Mouse (Mus musculus): ENCODE measurements around the gene Gm16503.
"Not testable (repeated sequence)": the region's sequence is repeated elsewhere in the genome, so short reads cannot be mapped to it uniquely, and the experiment has no call there.

Gm16503 gene

GRCm38 (mm10) chr4:147539918-147540317 is at the start of gene Gm16503:
TSS of gene Gm16503 (plus strand) at chr4:147540218.
- CTCF ChIA-PET: not testable (repeated sequence)

DNA sequence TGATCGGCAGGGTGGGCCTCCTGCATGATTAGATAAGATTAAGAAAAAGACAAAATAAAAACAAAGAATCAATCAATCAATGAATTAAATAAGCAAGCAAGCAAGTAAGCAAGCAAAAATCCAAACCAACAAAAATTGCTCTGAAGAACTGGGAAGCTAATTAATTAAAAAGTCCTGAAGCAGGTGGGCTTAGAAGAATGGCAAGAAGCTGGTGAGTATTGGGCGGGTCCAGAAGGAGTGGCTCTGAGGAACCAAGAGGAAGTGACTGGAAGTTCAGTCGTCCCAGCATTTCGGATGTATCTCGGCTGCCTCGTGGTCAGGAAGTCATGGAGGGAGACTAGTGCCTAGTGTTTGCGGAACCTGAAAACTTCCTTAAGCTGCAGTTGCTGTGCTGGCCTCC is 47.9 kb upstream of the Gm16503 start, which contains the start of gene Zfp982:
Gene Zfp982, plus strand, starts transcription at position 301 of the 400 bp plus-strand sequence.
- CTCF ChIA-PET: not testable (repeated sequence)

- CTCF ChIA-PET: not testable (repeated sequence)
Observed at GRCm38 (mm10) chr4:147498772-147499613, 41.0 kb upstream of the Gm16503 start.

DNA sequence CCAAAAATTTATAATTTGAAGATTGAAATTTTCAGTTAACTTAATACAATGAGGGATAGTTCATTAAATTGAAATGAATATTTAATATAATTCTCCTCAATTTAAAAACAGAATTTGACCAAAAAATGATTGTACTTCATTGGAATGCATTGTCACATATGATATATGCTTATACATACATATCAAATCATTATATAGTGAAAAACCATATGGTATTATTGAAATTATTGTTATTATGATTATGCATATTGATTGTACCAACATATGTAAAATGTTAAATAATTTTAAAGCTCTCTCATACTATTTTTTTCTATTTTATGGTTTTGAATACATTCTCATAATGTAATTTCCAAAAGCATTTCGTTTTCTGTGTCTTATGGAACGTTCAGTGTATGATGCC is 30.8 kb upstream of the Gm16503 start:
- CTCF ChIA-PET: no interaction called here

DNA sequence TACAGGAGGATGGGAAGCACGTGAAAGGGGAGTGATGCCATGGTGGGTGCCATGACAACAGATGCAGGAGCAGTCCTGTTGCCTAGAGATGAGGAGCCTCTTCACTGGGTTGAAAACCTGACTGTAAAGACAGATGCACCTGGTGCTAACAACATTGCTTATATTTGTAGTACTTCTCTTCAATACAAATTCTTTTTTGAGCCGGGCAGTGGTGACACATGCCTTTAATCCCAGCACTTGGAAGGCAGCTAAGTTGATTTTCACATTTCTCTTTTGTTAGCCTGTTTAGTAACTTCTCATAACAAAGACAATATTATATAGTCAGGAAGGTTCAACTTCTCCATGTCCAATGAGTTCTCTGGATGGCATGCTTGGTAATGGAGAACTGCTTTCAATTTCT is 21.0 kb upstream of the Gm16503 start:
- CTCF ChIA-PET: no interaction called here

GRCm38 (mm10) chr4:147520100-147520499 is 19.9 kb upstream of the Gm16503 start:
- CTCF ChIA-PET: no interaction called here

- CTCF ChIA-PET: no interaction called here
Observed at GRCm38 (mm10) chr4:147525125-147525524, 14.9 kb upstream of the Gm16503 start.

GRCm38 (mm10) chr4:147530366-147530765 is 9.7 kb upstream of the Gm16503 start:
- CTCF ChIA-PET: no interaction called here

DNA sequence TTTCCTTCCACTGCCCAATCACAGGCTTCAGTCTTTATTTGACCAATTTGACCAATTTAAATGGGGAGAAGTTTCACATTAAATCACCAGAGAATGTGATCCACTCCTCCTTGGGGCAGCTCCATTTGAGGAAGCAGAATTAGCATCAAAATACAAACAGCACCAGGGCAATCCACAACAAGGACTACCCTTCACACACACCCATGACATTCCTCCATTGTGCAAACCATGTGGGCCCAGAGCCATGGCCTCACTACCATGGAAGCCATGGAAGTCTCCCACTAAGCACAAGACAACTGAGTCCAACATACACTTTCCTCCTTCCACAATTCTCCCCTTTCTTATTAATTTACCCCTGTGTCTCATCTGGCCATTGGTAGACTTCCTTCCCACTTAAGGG is 4.1 kb upstream of the Gm16503 start:
- CTCF ChIA-PET: not testable (repeated sequence)

- CTCF ChIA-PET: no interaction called here
Observed at GRCm38 (mm10) chr4:147537702-147538101, 2.3 kb upstream of the Gm16503 start.

DNA sequence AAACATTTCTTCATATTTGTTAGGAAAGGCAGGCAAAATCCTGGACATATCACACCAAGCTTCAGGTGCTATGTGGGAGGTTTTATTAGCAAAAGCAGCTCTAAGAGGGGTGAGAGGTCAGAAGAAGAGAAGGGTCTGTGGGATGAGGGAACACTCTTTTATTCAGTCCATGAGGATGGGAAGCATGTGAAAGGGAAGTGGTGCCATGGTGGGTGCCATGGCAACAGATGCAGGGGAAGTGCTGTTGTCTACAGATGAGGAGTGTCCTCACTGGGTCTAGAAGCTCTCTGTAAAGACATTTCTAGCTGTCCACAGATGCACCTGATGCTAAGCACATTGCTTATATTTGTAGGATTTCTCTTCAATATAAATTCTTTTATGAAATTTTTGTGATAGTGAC is 1.1 kb downstream of the Gm16503 start:
- CTCF ChIA-PET: no interaction called here

GRCm38 (mm10) chr4:147553071-147553470 is 13.1 kb downstream of the Gm16503 start, which contains the start of gene Zfp985:
TSS of gene Zfp985 (plus strand) at chr4:147553277.
- CTCF ChIA-PET: not testable (repeated sequence)

- CTCF ChIA-PET: not testable (repeated sequence)
Observed at GRCm38 (mm10) chr4:147554361-147554760, 14.3 kb downstream of the Gm16503 start.

- CTCF ChIA-PET: not testable (repeated sequence)
Observed at GRCm38 (mm10) chr4:147556921-147557320, 16.9 kb downstream of the Gm16503 start.

DNA sequence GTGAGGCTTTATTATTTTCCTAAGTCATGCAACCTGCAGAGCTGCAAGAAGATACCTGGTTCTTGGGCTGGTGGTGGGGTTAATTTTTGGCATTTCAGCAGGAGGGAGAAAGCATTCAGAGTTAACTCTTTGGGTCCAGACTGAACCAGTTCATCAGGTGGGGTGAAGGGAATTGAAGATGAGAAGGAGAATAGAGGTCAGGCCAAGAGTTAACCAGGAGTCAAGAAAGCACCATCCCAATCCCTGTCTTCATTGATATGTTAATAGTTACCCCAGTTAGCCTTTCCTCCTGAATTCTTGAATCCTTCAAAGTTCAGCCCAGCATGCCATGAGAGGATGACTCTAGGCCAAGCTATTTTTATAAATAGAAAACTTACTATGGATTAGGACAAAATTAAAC is 18.0 kb downstream of the Gm16503 start:
- CTCF ChIA-PET: not testable (repeated sequence)

GRCm38 (mm10) chr4:147559096-147559495 is 19.1 kb downstream of the Gm16503 start:
- CTCF ChIA-PET: not testable (repeated sequence)

DNA sequence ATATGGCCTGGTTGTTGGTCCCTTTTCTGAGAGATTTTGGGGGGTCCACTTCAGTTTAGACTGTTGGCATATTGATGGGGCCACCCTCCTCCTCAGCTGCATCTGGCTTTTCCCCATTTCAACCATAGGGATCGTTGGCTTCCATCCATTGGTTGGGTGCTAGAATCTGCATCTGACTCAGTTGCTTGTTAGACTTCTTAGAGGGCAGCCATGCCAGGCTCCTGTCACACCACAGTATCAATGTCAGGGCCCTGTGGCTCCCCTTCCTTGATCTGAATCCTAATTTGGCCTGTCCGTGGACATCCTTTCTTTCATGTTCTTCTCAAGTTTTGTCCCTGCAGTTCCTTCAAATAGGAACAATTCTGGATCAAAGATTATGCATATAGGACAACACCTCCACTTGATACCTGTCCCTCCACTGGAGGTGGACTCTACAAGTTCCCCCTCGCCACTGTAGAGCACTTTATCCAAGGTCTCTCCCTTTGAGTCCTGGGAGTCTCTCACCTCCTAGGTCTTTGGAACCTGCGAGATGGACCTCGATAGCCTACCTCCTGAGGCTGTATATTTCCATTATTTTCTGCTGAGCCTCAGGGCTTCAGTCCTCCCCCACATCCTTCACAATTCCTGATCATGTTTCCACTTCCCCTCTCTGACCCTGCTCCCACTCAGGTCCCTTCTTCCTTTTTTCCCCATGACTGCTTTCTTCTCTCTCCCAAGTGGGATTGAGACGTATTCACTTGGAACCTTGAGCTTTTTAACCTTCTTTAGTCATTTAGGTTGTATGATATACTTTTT is 25.6 kb downstream of the Gm16503 start:
- CTCF ChIA-PET: no interaction called here

GRCm38 (mm10) chr4:147571156-147571555 is 31.1 kb downstream of the Gm16503 start:
- CTCF ChIA-PET: not testable (repeated sequence)

DNA sequence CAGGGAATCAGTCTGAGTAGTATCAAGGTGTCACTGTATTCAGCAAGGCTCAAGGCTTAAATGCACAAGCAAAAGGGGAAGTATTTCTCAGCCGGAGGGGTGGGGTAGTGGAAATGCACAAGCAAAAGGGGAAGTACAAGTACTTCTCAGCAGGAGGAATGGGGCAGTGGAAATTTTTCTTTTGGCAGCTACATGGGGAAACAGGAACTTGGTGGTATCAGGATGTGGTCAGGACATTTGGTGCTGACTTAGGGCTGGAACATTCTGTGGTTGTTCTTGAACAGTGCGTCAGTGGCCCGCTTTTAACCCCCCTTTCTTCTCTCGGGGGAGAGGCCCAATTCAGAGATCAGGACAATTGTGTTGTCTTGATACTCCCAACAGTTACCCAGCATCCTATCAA is 39.4 kb downstream of the Gm16503 start:
- CTCF ChIA-PET: not testable (repeated sequence)

- CTCF ChIA-PET: no interaction called here
Observed at GRCm38 (mm10) chr4:147586511-147587473, 46.8 kb downstream of the Gm16503 start.

All from spleen, embryonic (tissue).